17 mouse cellular contexts compared by ENCODE assay signal in the genomic region with DNA sequence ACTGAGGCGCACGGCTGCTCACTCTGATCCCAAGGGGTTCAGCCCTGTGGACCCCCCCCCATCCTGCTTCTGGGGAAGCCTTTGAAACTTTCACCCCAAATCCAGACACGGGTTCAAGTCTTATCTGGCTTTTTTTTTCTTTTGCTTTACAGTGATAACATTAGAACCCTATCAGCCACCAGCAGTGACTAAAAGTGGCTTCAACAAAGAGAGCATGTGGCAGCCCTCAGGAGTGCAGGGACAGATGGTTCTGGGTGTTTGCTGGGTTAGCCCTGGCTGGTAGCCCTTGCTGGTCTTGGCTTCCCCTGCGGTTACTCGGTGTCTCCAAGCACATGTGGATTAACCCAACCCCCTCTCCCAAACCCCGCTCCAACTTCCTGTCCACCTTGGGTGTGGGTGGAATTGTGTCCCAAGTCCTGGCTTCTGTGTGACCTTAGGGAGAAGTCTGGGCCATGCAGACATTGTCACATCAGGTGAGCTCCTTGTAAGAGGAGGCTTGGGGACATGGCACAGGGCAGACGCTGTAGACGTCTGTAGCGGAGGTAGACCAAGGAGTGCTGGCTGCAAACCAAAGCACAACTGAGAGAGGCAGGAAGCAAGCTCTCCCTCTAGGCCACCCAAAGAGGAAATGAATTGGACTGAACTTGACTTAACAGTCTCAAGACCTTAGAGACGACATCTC. TPM values are rescaled to one million over a fixed set of nuclear protein-coding genes. Genes with fewer than 3 reads are reported as not detected.
DNase-seq lines count a peak whose midpoint lies in the region; ATAC-seq and TF ChIP-seq lines count a peak whose summit lies in the region.
"Had no signal": no experiment of that assay in that cellular context is flagged by ENCODE, and none has a peak within 500 bp of the region (broad histone marks: within the 10 kb centered on the region; RNA-seq: fewer than 3 reads in every experiment).

No protein-coding gene starts in this region.

- peak overlapping the region; percentile 39; the same call in 1 of the 2 replicates for H3K27ac ChIP-seq in liver, postnatal 0 days (ENCODE audit: low read depth)
- no peak overlapping the region for H3K27ac ChIP-seq in intestine, embryonic 15.5 days
- H3K27ac ChIP-seq: heart, adult 2 months; left cerebral cortex, adult 2 months; midbrain, embryonic 12.5 days; stomach, postnatal 0 days had no signal

- H3K4me3 ChIP-seq in liver, postnatal 0 days (ENCODE audit: low read depth, low read length): no peak overlapping the region
- H3K4me3 ChIP-seq in intestine, embryonic 15.5 days (replicated peaks): no peak overlapping the region
- H3K4me3 ChIP-seq: heart, adult 2 months; left cerebral cortex, adult 2 months; midbrain, embryonic 12.5 days had no signal

- TF ChIP-seq EP300 in liver, postnatal 0 days (IDR thresholded peaks at IDR 0.05; ENCODE audit: low read depth): no peak

- H3K27me3 ChIP-seq in liver, postnatal 0 days (ENCODE audit: insufficient read depth, low read length): no peaks in the 10 kb centered on the region
- no peaks in the 10 kb centered on the region for H3K27me3 ChIP-seq in intestine, embryonic 15.5 days (replicated peaks)
- H3K27me3 ChIP-seq: midbrain, embryonic 12.5 days had no signal

- H3K9me3 ChIP-seq in liver, postnatal 0 days (ENCODE audit: low read length): no peaks in the 10 kb centered on the region
- no peaks in the 10 kb centered on the region for H3K9me3 ChIP-seq in intestine, embryonic 15.5 days
- H3K9me3 ChIP-seq: midbrain, embryonic 12.5 days had no signal

- H3K9ac ChIP-seq in liver, postnatal 0 days (replicated peaks): no peak overlapping the region
- H3K9ac ChIP-seq in intestine, embryonic 15.5 days: no peak overlapping the region
- H3K9ac ChIP-seq: forebrain, postnatal 0 days; midbrain, embryonic 12.5 days had no signal

- TF ChIP-seq CTCF in liver, postnatal 0 days (IDR thresholded peaks at IDR 0.05; ENCODE audit: low read depth): no peak

- 33% methylated on average over 10 of the region's 10 CpGs for WGBS in liver, postnatal 0 days (ENCODE audit: insufficient replicate concordance)
- 79% methylated on average over 10 of the region's 10 CpGs for WGBS in intestine, embryonic 15.5 days

- peak; percentile 34 for DNase-seq in cerebellum, adult 9-10 months
- DNase-seq in cerebellum, adult 11 months: no peak
- DNase-seq in CD4-positive, CD25-positive, alpha-beta regulatory T cell, adult 2 months (ENCODE audit: low read depth, low spot score): peak; percentile 40
- peak; percentile 42 to 60 for DNase-seq in cerebellum, postnatal 25 days
- DNase-seq in liver, postnatal 0 days: no peak
- DNase-seq in right cerebral cortex, postnatal 14 days: no peak
- no peak for DNase-seq in natural killer cell, adult 2 months (ENCODE audit: low spot score in 2 of 2)
- DNase-seq: adrenal gland, adult 8-10 months; forebrain, postnatal 0 days; heart, adult 2 months; lung, adult 18-20 months; right cerebral cortex, postnatal 25 days had no signal

- ATAC-seq in liver, postnatal 0 days: peak; percentile 52
- no peak for ATAC-seq in intestine, embryonic 15.5 days
- ATAC-seq: forebrain, postnatal 0 days; intestine, embryonic 16.5 days had no signal

- H3K36me3 ChIP-seq in liver, postnatal 0 days (replicated peaks; ENCODE audit: insufficient read depth, low read length): peaks cover 14% of the 10 kb centered on the region
- H3K36me3 ChIP-seq in intestine, embryonic 15.5 days: peaks cover 10% of the 10 kb centered on the region

- peak overlapping the region; percentile 18; the same call in 1 of the 2 replicates for H3K4me2 ChIP-seq in liver, postnatal 0 days (ENCODE audit: low read depth, low read length)
- H3K4me2 ChIP-seq in intestine, embryonic 15.5 days (replicated peaks): no peak overlapping the region
- H3K4me2 ChIP-seq: midbrain, embryonic 12.5 days had no signal

- H3K4me1 ChIP-seq in liver, postnatal 0 days (ENCODE audit: insufficient read depth): peaks cover 15% of the 10 kb centered on the region
- no peaks in the 10 kb centered on the region for H3K4me1 ChIP-seq in intestine, embryonic 15.5 days (replicated peaks)
- H3K4me1 ChIP-seq: midbrain, embryonic 12.5 days had no signal

RNA-seq across cellular contexts. Expression of a gene that starts 8.8 kb away (rescaled TPM):
- 101 and 104 TPM in 2 replicates for polyA plus RNA-seq in liver, postnatal 0 days (2015; fragmentation: Nextera tagmentation; extraction: Ambion mirVana)
- polyA plus RNA-seq in intestine, embryonic 15.5 days (2015; fragmentation: Nextera tagmentation; extraction: Ambion mirVana): 272 and 276 TPM in 2 replicates

RNA-seq across cellular contexts. Expression of a gene that starts 41.6 kb away (rescaled TPM):
- polyA plus RNA-seq in liver, postnatal 0 days (2015; fragmentation: Nextera tagmentation; extraction: Ambion mirVana): 37.0 and 44.4 TPM in 2 replicates
- 19.2 and 22.5 TPM in 2 replicates for polyA plus RNA-seq in intestine, embryonic 15.5 days (2015; fragmentation: Nextera tagmentation; extraction: Ambion mirVana)

Comparison
In these comparisons a context has a peak if more than half of its experiments do, and no peak if none do; other contexts are left out.
1. DNase-seq: peak in cerebellum, adult 9-10 months (single experiment), CD4-positive, CD25-positive, alpha-beta regulatory T cell, adult 2 months (single experiment) and cerebellum, postnatal 25 days (2 of 2); none in cerebellum, adult 11 months (single experiment), liver, postnatal 0 days (single experiment), right cerebral cortex, postnatal 14 days (single experiment) and natural killer cell, adult 2 months (0 of 2).